Mouse (Mus musculus): ENCODE results near the gene Vmn2r9. TPM values are rescaled to one million over a fixed set of nuclear protein-coding genes. Genes with fewer than 3 reads are reported as not detected.

Vmn2r9 gene
- polyA plus RNA-seq, 1 experiment from 2014 or later: not detected

Other genes starting within 250 kb of the Vmn2r9 start
- gene Gak, start 222.8 kb downstream of the Vmn2r9 start, polyA plus RNA-seq (2014; fragmentation: Nextera tagmentation; extraction: Ambion mirVana): 29.4 and 32.1 TPM in 2 replicates
- 20.0 and 22.2 TPM in 2 replicates for gene Tmem175, start 222.8 kb downstream of the Vmn2r9 start, polyA plus RNA-seq (2014; fragmentation: Nextera tagmentation; extraction: Ambion mirVana)
- gene Idua, start 192.3 kb downstream of the Vmn2r9 start, polyA plus RNA-seq (2014; fragmentation: Nextera tagmentation; extraction: Ambion mirVana): 14.4 and 15.2 TPM in 2 replicates
- gene Dgkq, start 182.9 kb downstream of the Vmn2r9 start, polyA plus RNA-seq (2014; fragmentation: Nextera tagmentation; extraction: Ambion mirVana): 5.6 and 6.3 TPM in 2 replicates
- gene Slc26a1, start 177.0 kb downstream of the Vmn2r9 start, polyA plus RNA-seq (2014; fragmentation: Nextera tagmentation; extraction: Ambion mirVana): 0.70 and 1.2 TPM in 2 replicates
- gene Fgfrl1, start 160.2 kb downstream of the Vmn2r9 start, polyA plus RNA-seq (2014; fragmentation: Nextera tagmentation; extraction: Ambion mirVana): 28.0 and 31.7 TPM in 2 replicates
- gene Rnf212, start 77.6 kb downstream of the Vmn2r9 start, polyA plus RNA-seq (2014; fragmentation: Nextera tagmentation; extraction: Ambion mirVana): 2.9 and 4.1 TPM in 2 replicates
- gene Tmed11, start 57.2 kb downstream of the Vmn2r9 start, polyA plus RNA-seq (2014; fragmentation: Nextera tagmentation; extraction: Ambion mirVana): not detected in 2 replicates
- gene Vmn2r8, start 43.8 kb downstream of the Vmn2r9 start, polyA plus RNA-seq (2014; fragmentation: Nextera tagmentation; extraction: Ambion mirVana): not detected in 2 replicates
- gene Vmn2r10, start 153.9 kb upstream of the Vmn2r9 start, polyA plus RNA-seq (2014; fragmentation: Nextera tagmentation; extraction: Ambion mirVana): not detected in 2 replicates
- not detected in 2 replicates for gene Vmn2r11, start 207.0 kb upstream of the Vmn2r9 start, polyA plus RNA-seq (2014; fragmentation: Nextera tagmentation; extraction: Ambion mirVana)
- not detected in 2 replicates for gene Vmn2r12, start 245.3 kb upstream of the Vmn2r9 start, polyA plus RNA-seq (2014; fragmentation: Nextera tagmentation; extraction: Ambion mirVana)

All from heart, embryonic 11.5 days (tissue).